Mouse (Mus musculus) midbrain, embryonic 16.5 days (tissue): ENCODE measurements around the gene Lrp5. TPM values are rescaled to one million over a fixed set of nuclear protein-coding genes. Genes with fewer than 3 reads are reported as not detected.

ENCODE experiments used
- ATAC-seq: fragments of 200-750 bp; cut with Nextera tagmentation; 2 replicates; pipeline ENCODE4 v1.8.0; 2017; ENCODE audit warnings: moderate TSS enrichment
- H3K27ac ChIP-seq: fragments of 300-500 bp; sonication (generic); 2 replicates; pipeline ENCODE4 v1.5.1; 2014; ENCODE audit warnings: mild to moderate bottlenecking, low read length, mixed read lengths
- H3K27me3 ChIP-seq: fragments of 300-500 bp; sonication (generic); 2 replicates; pipeline ENCODE4 v1.6.1; 2014; ENCODE audit warnings: low read depth, low read length, mixed read lengths; ENCODE audit not compliant: control insufficient read depth, insufficient read depth
- H3K36me3 ChIP-seq: fragments of 300-500 bp; sonication (generic); 2 replicates; pipeline ENCODE4 v1.6.1; 2014; ENCODE audit warnings: mild to moderate bottlenecking, low read length, moderate library complexity, mixed read lengths; ENCODE audit not compliant: control insufficient read depth, insufficient read depth
- H3K4me1 ChIP-seq: fragments of 300-500 bp; sonication (generic); 2 replicates; pipeline ENCODE4 v1.6.1; 2014; ENCODE audit warnings: mild to moderate bottlenecking, low read length, mixed read lengths; ENCODE audit not compliant: control insufficient read depth, insufficient read depth
- H3K4me2 ChIP-seq: fragments of 300-500 bp; sonication (generic); 2 replicates; pipeline ENCODE4 v1.6.1; 2014; ENCODE audit warnings: mild to moderate bottlenecking, low read length, mixed read lengths
- H3K4me3 ChIP-seq: fragments of 300-500 bp; sonication (generic); 2 replicates; pipeline ENCODE4 v1.5.1; 2014; ENCODE audit warnings: low read depth, mild to moderate bottlenecking, low read length, moderate library complexity, mixed read lengths
- H3K9ac ChIP-seq: fragments of 300-500 bp; sonication (generic); 2 replicates; pipeline ENCODE4 v1.6.1; 2014; ENCODE audit warnings: low read depth, low read length, mixed read lengths
- H3K9me3 ChIP-seq: fragments of 300-500 bp; sonication (generic); replicated peaks from 2 replicates; pipeline ENCODE4 v1.6.1; 2014; ENCODE audit warnings: mild to moderate bottlenecking, low read length, mixed read lengths; ENCODE audit not compliant: control insufficient read depth, poor library complexity, severe bottlenecking
- WGBS: fragments of 180-500 bp; shearing (Covaris S2); extraction: QIAGEN DNeasy Blood & Tissue Kit; methylation state at CpG from one replicate; pipeline ENCODE4 v1.1.7; 2014; 5-methylcytosine and 5-hydroxymethylcytosine counted together
- polyA plus RNA-seq: library from polyadenylated mRNA; unstranded; fragments of >200 nt; fragmentation: Nextera tagmentation; extraction: Ambion mirVana; gene quantifications from 2 replicates; pipeline ENCODE4 v1.2.1, GENCODE M21; 2015

Lrp5 gene
- polyA plus RNA-seq, 1 experiment from 2014 or later, result 0.89 TPM

GRCm38 (mm10) chr19:3623294-3623693 is 63.1 kb downstream of the Lrp5 start:
- no peaks in the 10 kb centered on the region for H3K27me3 ChIP-seq
- 95% methylated on average over 4 of the region's 4 CpGs for WGBS
- no peak overlapping the region for H3K9ac ChIP-seq
- no peak overlapping the region for H3K4me3 ChIP-seq
- H3K4me1 ChIP-seq, result no peaks in the 10 kb centered on the region
- no peak overlapping the region for H3K4me2 ChIP-seq
- ATAC-seq, result no peak
- H3K36me3 ChIP-seq, result 0 out of 2 replicates have a peak, but pooled peaks cover 5% of the 10 kb centered on the region
- H3K9me3 ChIP-seq, result no peaks in the 10 kb centered on the region; the same call in 1 of the 2 replicates
- no peak overlapping the region for H3K27ac ChIP-seq

- Histone ChIP-seq H3K36me3 (0 out of 2 replicates have a peak, but pooled peaks cover 5% of the 10 kb centered on the region), H3K4me1 (no peaks in the 10 kb centered on the region), H3K9me3 (no peaks in the 10 kb centered on the region; the same call in 1 of the 2 replicates), H3K27me3 (no peaks in the 10 kb centered on the region), H3K4me3 (no peak overlapping the region), H3K27ac (no peak overlapping the region), H3K4me2 (no peak overlapping the region), H3K9ac (no peak overlapping the region)
- ATAC-seq, result no peak
- 96% methylated on average over 10 of the region's 10 CpGs for WGBS
These were observed 65.5 kb downstream of the Lrp5 start for GRCm38 (mm10) chr19:3620871-3621270.

DNA sequence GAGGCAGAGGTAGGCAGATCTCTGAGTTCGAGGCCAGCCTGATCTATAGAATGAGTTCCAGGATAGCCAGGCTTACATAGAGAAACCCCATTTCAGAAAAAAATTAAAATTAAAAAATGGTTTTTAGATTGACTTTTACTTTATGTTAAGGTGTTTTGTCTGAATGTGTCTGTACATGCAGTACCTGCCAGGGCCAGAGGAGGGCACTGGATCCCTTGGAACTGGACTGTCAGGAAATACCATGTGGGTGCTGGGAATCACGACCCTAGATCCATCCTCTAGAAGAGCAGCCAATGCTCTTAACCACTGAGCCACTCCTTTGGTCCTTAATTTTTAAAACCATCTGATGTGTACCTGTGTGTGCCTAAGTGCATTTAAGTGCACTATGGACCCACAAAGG is 67.0 kb downstream of the Lrp5 start:
- H3K4me2 ChIP-seq, result no peak overlapping the region
- no peaks in the 10 kb centered on the region for H3K4me1 ChIP-seq
- H3K27me3 ChIP-seq, result no peaks in the 10 kb centered on the region
- no peak overlapping the region for H3K9ac ChIP-seq
- H3K9me3 ChIP-seq, result no peaks in the 10 kb centered on the region; the same call in 1 of the 2 replicates
- ATAC-seq, result no peak
- no peak overlapping the region for H3K27ac ChIP-seq
- 83% methylated on average over 2 of the region's 2 CpGs for WGBS
- H3K36me3 ChIP-seq, result 0 out of 2 replicates have a peak, but pooled peaks cover 5% of the 10 kb centered on the region
- no peak overlapping the region for H3K4me3 ChIP-seq

DNA sequence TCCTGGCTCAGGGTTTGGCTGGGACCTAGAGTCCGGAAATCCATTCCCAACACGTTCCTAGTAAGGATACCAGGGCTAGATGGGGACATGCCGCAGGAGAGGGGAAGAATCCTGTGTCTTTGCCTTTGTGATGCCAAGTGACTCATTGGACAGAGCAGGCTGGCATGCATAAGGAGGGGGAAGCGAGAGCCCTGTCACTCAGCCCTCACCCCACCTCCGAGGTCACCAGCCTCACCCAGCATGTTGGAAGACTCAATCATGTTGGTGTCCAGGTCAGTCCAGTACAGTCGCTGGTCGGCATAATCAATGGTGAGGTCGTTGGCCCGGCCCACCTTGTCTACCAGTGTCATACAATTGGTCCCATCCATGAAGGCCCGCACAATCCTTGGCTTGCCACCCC is 72.4 kb downstream of the Lrp5 start:
- H3K36me3 ChIP-seq, result no peaks in the 10 kb centered on the region
- 95% methylated on average over 10 of the region's 10 CpGs for WGBS
- no peaks in the 10 kb centered on the region for H3K27me3 ChIP-seq
- H3K9me3 ChIP-seq, result no peaks in the 10 kb centered on the region
- no peak overlapping the region for H3K9ac ChIP-seq
- no peaks in the 10 kb centered on the region for H3K4me1 ChIP-seq
- H3K4me2 ChIP-seq, result no peak overlapping the region
- H3K27ac ChIP-seq, result no peak overlapping the region
- ATAC-seq, result no peak
- H3K4me3 ChIP-seq, result no peak overlapping the region

DNA sequence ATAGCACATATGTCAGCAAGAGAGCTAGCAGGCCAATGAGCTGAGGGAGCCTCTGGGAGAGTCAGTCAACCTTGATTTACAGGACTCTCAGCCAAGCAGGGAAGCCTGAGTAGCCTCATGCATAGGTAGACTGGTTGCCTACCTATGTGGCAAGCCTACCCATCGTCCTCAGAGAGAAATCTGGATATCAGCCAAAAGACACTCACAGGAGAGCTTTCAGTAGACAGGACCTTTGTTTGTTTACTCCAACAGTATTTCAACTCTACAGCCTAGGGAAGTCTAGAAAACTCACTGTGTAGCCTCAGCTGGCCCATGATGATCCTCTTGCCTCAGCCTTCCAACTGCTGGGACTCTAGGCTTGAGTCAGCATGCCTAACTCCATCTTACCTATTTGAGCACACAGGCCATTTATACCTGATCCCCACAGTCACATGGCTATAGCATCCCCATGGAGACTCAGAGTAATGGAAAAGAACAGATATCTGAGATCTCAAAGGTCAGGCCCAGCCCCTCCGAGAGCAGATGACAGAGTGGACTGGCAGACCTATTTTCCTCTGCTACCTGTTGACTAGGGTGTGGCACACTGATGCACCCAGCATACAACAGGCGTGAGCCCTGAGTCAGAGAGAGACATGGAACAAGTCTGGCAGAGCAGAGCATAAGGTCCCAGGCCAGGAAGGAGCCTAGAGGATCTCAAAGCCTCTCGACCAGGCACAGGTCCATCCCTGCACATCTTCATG is 73.7 kb downstream of the Lrp5 start:
- Histone ChIP-seq H3K27ac (no peak overlapping the region), H3K4me3 (no peak overlapping the region), H3K4me1 (no peaks in the 10 kb centered on the region), H3K36me3 (no peaks in the 10 kb centered on the region), H3K4me2 (no peak overlapping the region), H3K9ac (no peak overlapping the region), H3K9me3 (no peaks in the 10 kb centered on the region), H3K27me3 (no peaks in the 10 kb centered on the region)
- WGBS, result 96% methylated on average over 4 of the region's 4 CpGs
- ATAC-seq, result no peak

- H3K4me2 ChIP-seq, result no peak overlapping the region
- H3K4me1 ChIP-seq, result no peaks in the 10 kb centered on the region
- H3K9ac ChIP-seq, result no peak overlapping the region
- no peak overlapping the region for H3K27ac ChIP-seq
- H3K4me3 ChIP-seq, result no peak overlapping the region
- ATAC-seq, result no peak
- WGBS, result 93% methylated on average over 8 of the region's 8 CpGs
- H3K27me3 ChIP-seq, result no peaks in the 10 kb centered on the region
- H3K9me3 ChIP-seq, result no peaks in the 10 kb centered on the region
- H3K36me3 ChIP-seq, result no peaks in the 10 kb centered on the region
These were observed 74.6 kb downstream of the Lrp5 start for GRCm38 (mm10) chr19:3611730-3612129.

- no peak overlapping the region for H3K4me3 ChIP-seq
- no peaks in the 10 kb centered on the region for H3K4me1 ChIP-seq
- WGBS, result 96% methylated on average over 2 of the region's 2 CpGs
- no peak for ATAC-seq
- no peaks in the 10 kb centered on the region for H3K36me3 ChIP-seq
- no peak overlapping the region for H3K27ac ChIP-seq
- no peak overlapping the region for H3K9ac ChIP-seq
- no peaks in the 10 kb centered on the region for H3K9me3 ChIP-seq
- H3K4me2 ChIP-seq, result no peak overlapping the region
- H3K27me3 ChIP-seq, result no peaks in the 10 kb centered on the region
These were observed 75.5 kb downstream of the Lrp5 start for GRCm38 (mm10) chr19:3610886-3611285.

GRCm38 (mm10) chr19:3609826-3610225 is 76.5 kb downstream of the Lrp5 start:
- H3K36me3 ChIP-seq, result no peaks in the 10 kb centered on the region
- no peak for ATAC-seq
- no peak overlapping the region for H3K4me3 ChIP-seq
- H3K4me1 ChIP-seq, result no peaks in the 10 kb centered on the region
- H3K9ac ChIP-seq, result no peak overlapping the region
- WGBS, result 89% methylated on average over 10 of the region's 10 CpGs
- H3K27me3 ChIP-seq, result no peaks in the 10 kb centered on the region
- no peak overlapping the region for H3K27ac ChIP-seq
- no peak overlapping the region for H3K4me2 ChIP-seq
- H3K9me3 ChIP-seq, result no peaks in the 10 kb centered on the region

DNA sequence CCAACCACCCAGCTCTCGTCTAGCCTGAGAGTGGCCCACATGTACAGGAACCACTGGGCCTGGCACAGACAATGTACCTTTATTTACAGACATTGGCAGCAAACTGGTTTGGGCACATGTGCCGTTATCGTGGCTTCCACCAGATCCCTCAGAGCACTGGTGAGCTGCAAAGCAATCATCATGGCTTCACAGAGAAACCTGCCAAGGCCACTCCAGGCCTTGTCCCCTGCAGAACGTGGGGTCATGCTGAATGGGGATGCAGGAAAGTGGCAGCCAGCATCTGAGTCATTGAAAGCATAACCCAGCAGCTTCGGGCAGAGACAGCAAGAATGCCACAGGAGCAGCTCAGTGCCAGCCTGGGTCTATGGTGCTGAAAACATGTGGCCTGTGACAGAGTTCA is 92.0 kb downstream of the Lrp5 start:
- H3K36me3 ChIP-seq, result no peaks in the 10 kb centered on the region; the same call in 1 of the 2 replicates
- H3K4me1 ChIP-seq, result no peaks in the 10 kb centered on the region
- no peak overlapping the region for H3K4me3 ChIP-seq
- H3K27me3 ChIP-seq, result no peaks in the 10 kb centered on the region
- H3K4me2 ChIP-seq, result no peak overlapping the region
- no peaks in the 10 kb centered on the region for H3K9me3 ChIP-seq
- WGBS, result 93% methylated on average over 5 of the region's 5 CpGs
- no peak for ATAC-seq
- no peak overlapping the region for H3K27ac ChIP-seq
- no peak overlapping the region for H3K9ac ChIP-seq
